Mouse (Mus musculus): ENCODE data around the gene Crebzf. TPM values are rescaled to one million over a fixed set of nuclear protein-coding genes. Genes with fewer than 3 reads are reported as not detected.

Gene Crebzf
- polyA plus RNA-seq, 1 experiment from 2014 or later, result 28.5 TPM

DNA sequence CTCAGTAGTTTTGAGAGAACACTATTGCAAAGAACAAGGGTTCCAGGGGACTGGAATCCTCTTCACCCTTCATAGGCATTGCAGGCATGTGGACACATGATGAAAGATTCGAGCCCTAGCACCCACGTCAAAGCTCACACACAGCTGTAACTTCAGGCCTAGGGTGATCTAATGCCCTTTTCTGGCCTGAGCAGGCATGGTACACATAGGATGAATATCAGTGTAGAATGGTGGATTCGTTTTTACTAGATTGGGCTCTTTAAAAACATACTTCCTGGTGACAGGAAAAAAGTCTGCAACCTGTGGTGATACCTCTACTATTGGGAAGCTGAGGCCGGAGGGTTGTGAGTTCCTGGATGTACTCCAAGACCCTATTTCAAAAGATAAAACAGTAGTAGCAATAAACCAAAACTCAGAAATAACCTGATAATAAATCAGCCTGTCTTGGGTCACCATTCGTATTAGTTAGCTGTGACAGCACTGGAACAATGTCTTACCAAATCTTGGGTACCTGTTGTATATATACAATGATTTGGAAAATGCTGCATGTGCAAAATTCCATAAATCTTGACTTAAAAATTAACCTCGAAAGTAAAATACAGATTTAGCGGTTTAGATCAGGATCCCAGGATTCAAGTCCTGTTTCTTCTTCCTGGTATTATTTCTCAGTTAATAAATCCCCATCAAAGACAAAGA is 13.8 kb downstream of the Crebzf start:
- Histone ChIP-seq H3K27me3 (no peaks in the 10 kb centered on the region), H3K27ac (replicated peaks) (peak overlapping the region; percentile 96), H3K9ac (peak overlapping the region; percentile 93), H3K4me3 (peak overlapping the region; percentile 94), H3K4me2 (peak overlapping the region; percentile 70), H3K36me3 (peaks cover 22% of the 10 kb centered on the region), H3K4me1 (replicated peaks) (peaks cover 13% of the 10 kb centered on the region), H3K9me3 (no peaks in the 10 kb centered on the region)
- no peak for ATAC-seq (ENCODE audit: low FRiP score, low read depth)
- whole genome bisulfite sequencing, result 35% methylated on average over 7 of the region's 7 CpGs

DNA sequence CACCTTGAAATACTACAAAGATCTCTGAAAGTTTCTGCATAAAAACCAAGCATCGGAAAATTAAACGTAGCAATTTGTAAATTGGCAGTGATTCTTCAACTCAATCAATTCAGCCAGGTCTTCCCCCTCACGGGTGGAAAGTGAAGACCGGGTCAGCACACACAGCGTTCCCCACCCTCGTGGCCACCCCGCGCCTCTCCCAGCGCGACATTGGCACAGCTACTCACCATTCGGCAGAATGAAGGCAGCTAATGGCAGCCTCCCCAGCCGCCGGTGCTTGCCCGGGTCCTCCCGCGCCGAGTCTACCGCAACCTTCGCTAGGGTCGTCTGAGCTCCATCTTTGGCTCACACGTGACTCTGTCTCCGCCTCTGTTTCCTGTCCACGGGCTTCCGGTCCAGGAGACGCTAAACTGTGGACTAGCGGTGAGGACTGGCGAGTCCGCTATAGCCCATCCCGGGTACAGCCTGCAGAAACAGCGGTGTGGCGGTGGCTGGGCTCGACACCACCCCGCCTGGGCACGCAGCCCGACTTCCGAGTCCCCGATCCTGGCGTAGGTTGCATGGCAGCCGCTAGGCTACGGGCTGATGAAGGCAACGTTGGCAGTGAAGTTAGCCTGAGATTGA is 14.4 kb downstream of the Crebzf start, which contains the start of gene Tmem126a:
Tmem126a (minus strand) TSS at position 385 of the 624 bp plus-strand sequence.
- Histone ChIP-seq H3K4me1 (replicated peaks) (peaks cover 13% of the 10 kb centered on the region), H3K9ac (peak within 1 kb of the TSS; percentile 93), H3K27me3 (no peaks in the 10 kb centered on the region), H3K36me3 (peaks cover 16% of the 10 kb centered on the region), H3K9me3 (no peaks in the 10 kb centered on the region), H3K27ac (replicated peaks) (peak within 1 kb of the TSS; percentile 96), H3K4me2 (peak within 1 kb of the TSS; percentile 70), H3K4me3 (peak within 1 kb of the TSS; percentile 94)
- peak; percentile 99 for ATAC-seq (ENCODE audit: low FRiP score, low read depth)
- under 1% methylated on average over 41 of the region's 41 CpGs for WGBS

DNA sequence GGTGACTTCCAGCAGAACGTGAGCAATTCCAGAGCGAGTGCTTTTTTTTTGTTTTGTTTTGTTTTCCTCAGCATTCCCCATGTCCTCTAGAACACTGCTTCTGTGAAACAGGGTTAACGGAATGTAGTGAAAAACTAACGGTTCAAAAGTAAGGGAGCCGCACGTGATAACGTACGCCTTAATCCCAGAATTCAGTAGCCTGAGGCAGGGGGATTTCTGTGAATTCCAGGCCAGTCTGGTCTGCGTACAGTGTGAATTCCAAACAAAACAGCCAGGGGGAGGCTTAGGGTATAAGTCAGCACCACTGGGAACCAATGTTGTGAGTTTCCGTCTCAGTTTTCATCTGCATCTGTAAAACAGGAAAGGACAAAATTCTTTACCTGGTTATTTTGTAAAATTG is 15.0 kb downstream of the Crebzf start:
- WGBS, result 7% methylated on average over 10 of the region's 10 CpGs
- Histone ChIP-seq H3K27me3 (no peaks in the 10 kb centered on the region), H3K9ac (peak overlapping the region; percentile 93), H3K4me2 (peak overlapping the region; percentile 70), H3K36me3 (peaks cover 15% of the 10 kb centered on the region), H3K9me3 (no peaks in the 10 kb centered on the region), H3K27ac (replicated peaks) (peak overlapping the region; percentile 96), H3K4me3 (peak overlapping the region; percentile 94), H3K4me1 (replicated peaks) (peaks cover 13% of the 10 kb centered on the region)
- ATAC-seq (ENCODE audit: low FRiP score, low read depth), result peak; percentile 67

DNA sequence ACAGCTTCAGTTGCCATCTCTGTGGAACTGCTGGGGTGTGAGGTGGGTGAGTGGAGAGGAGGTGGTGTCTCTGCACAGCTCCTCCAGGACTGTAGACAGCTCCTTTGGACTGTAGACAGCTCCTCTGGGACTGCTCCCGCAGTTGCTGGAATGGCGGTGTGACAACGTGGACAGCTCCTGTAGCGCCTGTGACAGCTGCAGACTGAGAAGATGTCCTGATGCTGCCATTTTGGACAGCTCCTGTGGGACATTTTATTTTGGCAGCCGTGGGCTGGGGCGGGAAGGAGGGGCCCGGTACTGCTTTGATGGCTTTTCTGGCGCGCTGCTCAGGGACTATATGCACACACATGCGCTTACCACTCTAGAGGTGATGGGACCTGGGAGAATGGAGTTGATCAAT is 17.8 kb downstream of the Crebzf start:
- 56% methylated on average over 10 of the region's 10 CpGs for WGBS
- Histone ChIP-seq H3K9ac (no peak overlapping the region), H3K4me1 (replicated peaks) (peaks cover 13% of the 10 kb centered on the region), H3K4me3 (no peak overlapping the region), H3K9me3 (no peaks in the 10 kb centered on the region), H3K36me3 (no peaks in the 10 kb centered on the region), H3K27ac (replicated peaks) (no peak overlapping the region), H3K4me2 (no peak overlapping the region), H3K27me3 (no peaks in the 10 kb centered on the region)
- ATAC-seq (ENCODE audit: low FRiP score, low read depth), result no peak

DNA sequence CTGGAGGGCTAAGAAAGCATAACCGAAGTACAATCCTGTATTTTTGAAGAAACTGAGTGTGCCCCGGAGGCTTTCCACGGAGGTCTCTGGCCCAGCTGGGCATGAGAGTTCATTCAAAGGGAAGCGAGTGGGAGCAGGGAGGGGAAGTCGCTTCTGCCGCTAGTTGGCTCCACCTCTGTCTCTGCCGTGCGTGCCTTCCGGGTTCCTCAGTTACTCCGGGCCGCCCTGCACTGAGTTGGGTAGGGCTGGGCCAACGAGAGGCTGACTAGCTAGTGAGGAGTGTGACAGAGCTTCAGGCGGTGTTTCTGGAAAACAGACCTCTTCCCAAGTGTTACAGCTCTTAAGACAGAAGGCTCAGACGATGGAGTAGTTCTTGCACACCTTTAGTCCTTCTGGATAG is 18.4 kb downstream of the Crebzf start:
- H3K4me2 ChIP-seq, result no peak overlapping the region
- no peak overlapping the region for H3K4me3 ChIP-seq
- no peaks in the 10 kb centered on the region for H3K27me3 ChIP-seq
- no peaks in the 10 kb centered on the region for H3K9me3 ChIP-seq
- peaks cover 8% of the 10 kb centered on the region for H3K4me1 ChIP-seq (replicated peaks)
- ATAC-seq (ENCODE audit: low FRiP score, low read depth), result no peak
- H3K9ac ChIP-seq, result no peak overlapping the region
- WGBS, result 20% methylated on average over 14 of the region's 14 CpGs
- no peak overlapping the region for H3K27ac ChIP-seq (replicated peaks)
- H3K36me3 ChIP-seq, result no peaks in the 10 kb centered on the region

DNA sequence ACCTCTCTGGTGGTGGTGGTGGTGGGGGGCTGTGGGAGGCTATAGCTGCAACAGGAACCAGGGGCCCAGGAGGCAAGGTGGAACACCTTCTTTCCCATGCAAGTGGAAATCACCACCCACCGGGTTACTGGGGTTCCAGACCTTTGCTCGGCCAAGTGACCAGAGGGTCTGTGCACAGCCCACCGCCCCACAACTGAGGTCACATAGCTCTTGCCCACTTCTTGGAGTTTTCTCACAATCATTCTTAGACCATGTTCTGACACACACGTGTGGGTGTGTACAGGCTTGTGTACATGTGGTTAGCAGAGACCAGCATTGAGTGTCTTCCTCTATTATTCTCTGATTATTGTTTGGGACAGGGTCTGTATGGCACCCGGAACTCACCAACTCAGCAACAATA is 18.9 kb downstream of the Crebzf start:
- ATAC-seq (ENCODE audit: low FRiP score, low read depth), result no peak
- WGBS, result 93% methylated on average over 5 of the region's 5 CpGs
- H3K4me2 ChIP-seq, result no peak overlapping the region
- no peak overlapping the region for H3K9ac ChIP-seq
- H3K4me3 ChIP-seq, result no peak overlapping the region
- H3K27ac ChIP-seq (replicated peaks), result no peak overlapping the region
- H3K9me3 ChIP-seq, result no peaks in the 10 kb centered on the region
- H3K36me3 ChIP-seq, result no peaks in the 10 kb centered on the region
- H3K4me1 ChIP-seq (replicated peaks), result peaks cover 3% of the 10 kb centered on the region
- no peaks in the 10 kb centered on the region for H3K27me3 ChIP-seq

DNA sequence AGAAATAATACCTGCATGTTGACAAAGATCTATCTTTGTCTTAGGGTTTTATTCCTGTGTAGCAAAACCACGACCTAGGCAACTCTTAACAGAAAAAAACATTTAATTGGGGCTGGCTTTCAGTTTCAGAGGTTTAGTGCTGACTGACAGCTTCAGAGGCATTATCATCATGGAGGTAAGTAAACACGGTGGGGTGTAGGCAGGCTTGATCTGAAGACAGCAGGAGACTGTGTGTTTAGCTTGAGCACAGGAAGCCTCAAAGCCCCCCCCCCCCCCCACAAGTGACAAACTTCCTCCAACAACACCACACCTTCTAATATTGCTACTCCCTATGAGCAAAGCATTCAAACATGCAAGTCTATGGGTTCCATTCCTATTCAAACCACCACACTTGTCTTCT is 31.0 kb downstream of the Crebzf start:
- ATAC-seq (ENCODE audit: low FRiP score, low read depth), result no peak
- Histone ChIP-seq H3K4me1 (replicated peaks) (peaks cover 19% of the 10 kb centered on the region), H3K4me2 (no peak overlapping the region), H3K9me3 (no peaks in the 10 kb centered on the region), H3K27ac (replicated peaks) (no peak overlapping the region), H3K27me3 (no peaks in the 10 kb centered on the region), H3K9ac (no peak overlapping the region), H3K4me3 (no peak overlapping the region), H3K36me3 (peaks cover 10% of the 10 kb centered on the region; the same call in 1 of the 2 replicates)
- WGBS, result 75% methylated on average over 2 of the region's 2 CpGs

DNA sequence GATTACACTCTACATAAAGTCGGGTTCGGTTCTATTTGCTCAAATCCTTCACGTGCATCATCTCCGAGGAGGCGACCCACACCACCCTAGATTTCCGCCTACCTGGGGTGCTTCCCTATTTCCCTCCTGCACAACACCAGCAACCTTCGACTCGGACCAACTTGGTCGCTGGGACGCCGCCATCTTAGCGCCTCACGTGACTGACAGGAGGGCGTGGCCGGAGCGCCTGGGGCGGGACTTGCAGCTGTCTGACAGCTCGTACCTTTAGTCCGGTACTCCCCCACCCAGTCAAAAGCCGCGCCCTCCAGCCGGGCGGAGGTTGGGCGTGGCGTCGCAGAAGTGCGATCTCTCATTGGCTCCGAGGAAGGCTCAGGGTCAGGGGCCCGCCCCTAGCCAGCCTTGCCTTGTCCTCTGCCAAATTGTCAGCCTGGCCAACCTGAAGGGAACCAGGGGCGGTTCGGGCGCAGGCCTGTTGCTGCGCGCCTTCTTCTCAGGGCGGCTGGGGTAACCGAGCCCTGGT is 33.3 kb downstream of the Crebzf start, which contains the start of gene Tmem126b:
Tmem126b (minus strand) TSS at position 209 of the 520 bp plus-strand sequence.
- Histone ChIP-seq H3K27me3 (no peaks in the 10 kb centered on the region), H3K4me1 (replicated peaks) (peaks cover 19% of the 10 kb centered on the region), H3K9ac (peak within 1 kb of the TSS; percentile 67), H3K4me3 (peak within 1 kb of the TSS; percentile 71), H3K4me2 (peak within 1 kb of the TSS; percentile 80), H3K9me3 (no peaks in the 10 kb centered on the region), H3K36me3 (peaks cover 3% of the 10 kb centered on the region; the same call in 1 of the 2 replicates), H3K27ac (replicated peaks) (peak within 1 kb of the TSS; percentile 90)
- peak; percentile 100 for ATAC-seq (ENCODE audit: low FRiP score, low read depth)
- WGBS, result under 1% methylated on average over 36 of the region's 36 CpGs

DNA sequence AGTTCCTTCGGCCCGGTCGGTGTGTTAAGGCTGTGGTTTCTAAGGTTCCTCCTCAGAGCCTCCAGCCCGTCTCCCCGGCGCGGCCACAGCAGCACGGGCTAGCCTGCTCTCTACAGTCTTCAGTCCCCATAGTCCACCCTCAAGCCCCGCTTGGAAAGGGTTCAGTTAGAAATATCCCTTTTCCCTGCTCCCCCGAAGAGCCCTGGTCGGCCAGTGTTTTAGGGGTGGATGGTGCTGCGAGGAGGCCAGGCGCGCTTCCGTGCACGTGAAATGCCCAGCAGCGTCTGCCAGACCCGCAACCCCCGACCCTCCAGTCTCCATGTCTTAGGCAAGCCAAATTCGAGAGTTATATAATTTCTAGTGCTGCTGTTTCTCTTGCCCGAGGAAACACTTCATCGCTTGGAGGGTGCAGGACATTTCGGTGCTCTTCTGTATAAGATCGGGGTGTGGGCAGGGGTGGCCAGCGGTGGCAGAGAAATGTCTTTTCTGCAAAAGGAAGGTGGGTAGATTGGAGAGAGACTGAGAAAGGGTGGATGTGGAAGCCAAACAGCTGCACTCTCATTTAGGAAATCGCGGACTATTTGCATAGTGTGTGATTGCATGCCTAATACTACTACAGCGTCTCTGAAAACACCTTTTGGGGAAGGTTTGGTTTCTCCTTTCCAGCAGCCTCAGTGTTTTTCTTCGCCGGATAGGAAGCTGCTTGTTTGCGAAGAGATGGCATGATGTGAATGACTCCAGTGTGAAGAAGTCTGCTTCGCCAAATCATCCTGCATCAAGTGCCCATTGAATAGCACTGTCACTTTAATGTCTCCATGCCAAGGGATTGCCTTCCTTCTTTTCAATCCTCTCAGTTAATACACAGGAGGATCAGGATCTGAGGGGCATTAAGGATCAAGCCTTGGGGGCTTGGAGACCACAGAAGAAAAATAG is 34.0 kb downstream of the Crebzf start, which contains the start of gene Dlg2:
Dlg2 (plus strand) TSS at position 360 of the 933 bp plus-strand sequence.
- Histone ChIP-seq H3K9ac (peak within 1 kb of the TSS; percentile 67), H3K27me3 (no peaks in the 10 kb centered on the region), H3K36me3 (peaks cover 3% of the 10 kb centered on the region; the same call in 1 of the 2 replicates), H3K27ac (replicated peaks) (peak within 1 kb of the TSS; percentile 90), H3K4me1 (replicated peaks) (peaks cover 19% of the 10 kb centered on the region), H3K4me3 (peak within 1 kb of the TSS; percentile 71), H3K4me2 (peak within 1 kb of the TSS; percentile 80), H3K9me3 (no peaks in the 10 kb centered on the region)
- no peak; the same call in 1 of the 2 replicates for ATAC-seq (ENCODE audit: low FRiP score, low read depth)
- under 1% methylated on average over 32 of the region's 32 CpGs for WGBS

DNA sequence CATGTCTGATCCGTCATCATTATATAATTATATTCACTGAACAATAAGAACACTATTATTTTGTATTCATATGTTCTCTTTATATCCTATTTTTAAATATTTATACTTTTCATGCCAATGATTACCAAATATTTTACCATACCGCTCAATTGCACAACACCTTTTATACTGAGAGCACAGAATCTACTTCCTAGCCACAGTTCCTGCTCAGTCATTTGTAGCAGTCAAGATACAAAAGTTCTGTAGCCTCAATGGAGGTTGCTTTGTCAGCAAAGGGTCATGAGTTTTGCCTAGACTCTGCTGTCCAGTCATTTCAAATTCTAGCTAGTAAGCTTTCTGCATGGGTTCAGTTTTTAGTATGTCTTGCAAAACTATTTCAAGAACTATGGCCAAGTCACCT is 40.1 kb downstream of the Crebzf start:
- Histone ChIP-seq H3K4me1 (replicated peaks) (0 out of 2 replicates have a peak, but pooled peaks cover 1% of the 10 kb centered on the region), H3K4me3 (no peak overlapping the region), H3K4me2 (no peak overlapping the region), H3K9me3 (no peaks in the 10 kb centered on the region), H3K36me3 (no peaks in the 10 kb centered on the region), H3K27me3 (no peaks in the 10 kb centered on the region), H3K27ac (replicated peaks) (no peak overlapping the region), H3K9ac (no peak overlapping the region)
- no peak for ATAC-seq (ENCODE audit: low FRiP score, low read depth)
- WGBS, result 88% methylated on average over 2 of the region's 2 CpGs
